Mouse (Mus musculus) cerebellum, adult 9-10 months (tissue): ENCODE measurements around the gene Cltrn.

Experiments used
- DNase-seq: peaks from one replicate; pipeline ENCODE4 v3.0.0; 2022

Gene Cltrn

GRCm38 (mm10) chrX:164145463-164146250, 57.0 kb downstream of the Cltrn start:
- DNase-seq = no peak

DNA sequence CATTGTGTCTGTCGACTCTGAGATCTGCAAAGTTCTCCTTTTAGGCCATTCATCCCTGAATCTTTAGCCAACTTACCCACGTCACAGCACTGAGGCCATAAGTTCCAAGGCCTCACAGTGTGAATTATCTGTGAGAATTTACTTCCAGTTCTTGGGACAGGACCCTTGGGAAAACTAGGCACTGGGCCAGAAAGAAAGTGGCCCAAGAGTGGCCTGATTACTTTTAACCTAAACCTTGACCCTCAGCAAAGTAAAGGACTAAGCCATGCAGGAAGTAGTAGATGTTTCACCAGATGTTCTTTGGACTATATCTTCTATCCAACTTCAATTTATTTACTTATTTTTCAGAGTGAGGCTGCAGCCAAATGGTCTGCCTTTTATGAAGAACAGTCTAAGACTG, 64.1 kb downstream of the Cltrn start:
- DNase-seq = no peak

- DNase-seq = no peak
These were observed 65.0 kb downstream of the Cltrn start for GRCm38 (mm10) chrX:164153606-164154005.

GRCm38 (mm10) chrX:164154594-164154993, 66.0 kb downstream of the Cltrn start:
- no peak for DNase-seq

- no peak for DNase-seq
These were observed 76.1 kb downstream of the Cltrn start for GRCm38 (mm10) chrX:164164681-164165080.
